ENCODE assay signal across 32 mouse cellular contexts in genomic region chr17:69848306-69848705, GRCm38 (mm10).
A peak's percentile ranks its signal among the peaks of the same experiment; 100 is the strongest.
DNase-seq lines count a peak whose midpoint lies in the region; ATAC-seq and TF ChIP-seq lines count a peak whose summit lies in the region.
"Had no signal": no experiment of that assay in that cellular context is flagged by ENCODE, and none has a peak within 500 bp of the region (broad histone marks: within the 10 kb centered on the region; RNA-seq: fewer than 3 reads in every experiment).

No protein-coding gene starts in this region.

- H3K4me1 ChIP-seq in heart, embryonic 11.5 days (ENCODE audit: control insufficient read depth, insufficient read depth, low read length) = no peaks in the 10 kb centered on the region
- no peaks in the 10 kb centered on the region for H3K4me1 ChIP-seq in midbrain, postnatal 0 days (ENCODE audit: insufficient read depth, low read length)
- H3K4me1 ChIP-seq in midbrain, embryonic 13.5 days (replicated peaks) = no peaks in the 10 kb centered on the region
- H3K4me1 ChIP-seq: embryonic facial prominence, embryonic 10.5 days; embryonic facial prominence, embryonic 15.5 days; forebrain, embryonic 12.5 days; intestine, embryonic 15.5 days; limb, embryonic 12.5 days; liver, embryonic 15.5 days; lung, embryonic 15.5 days; neural tube, embryonic 13.5 days had no signal

- TF ChIP-seq CTCF in midbrain, postnatal 0 days (IDR thresholded peaks at IDR 0.05) = no peak

- H3K4me2 ChIP-seq in heart, embryonic 11.5 days = no peak overlapping the region
- H3K4me2 ChIP-seq in midbrain, postnatal 0 days (ENCODE audit: low read depth, low read length, poor library complexity, severe bottlenecking) = no peak overlapping the region
- no peak overlapping the region for H3K4me2 ChIP-seq in midbrain, embryonic 13.5 days (replicated peaks)
- H3K4me2 ChIP-seq: embryonic facial prominence, embryonic 15.5 days; forebrain, embryonic 12.5 days; hindbrain, embryonic 14.5 days; intestine, embryonic 15.5 days; limb, embryonic 12.5 days; liver, embryonic 15.5 days; lung, embryonic 15.5 days; midbrain, embryonic 11.5 days; neural tube, embryonic 13.5 days had no signal

- H3K36me3 ChIP-seq in heart, embryonic 11.5 days (ENCODE audit: control insufficient read depth, insufficient read depth, low read length) = no peaks in the 10 kb centered on the region
- H3K36me3 ChIP-seq in midbrain, postnatal 0 days (ENCODE audit: insufficient read depth, low read length) = no peaks in the 10 kb centered on the region
- H3K36me3 ChIP-seq in midbrain, embryonic 13.5 days = no peaks in the 10 kb centered on the region
- H3K36me3 ChIP-seq: embryonic facial prominence, embryonic 10.5 days; embryonic facial prominence, embryonic 15.5 days; forebrain, embryonic 12.5 days; intestine, embryonic 15.5 days; limb, embryonic 12.5 days; liver, embryonic 15.5 days; lung, embryonic 15.5 days; neural tube, embryonic 13.5 days had no signal

- no peak overlapping the region for H3K27ac ChIP-seq in heart, embryonic 11.5 days (ENCODE audit: low read depth, low read length)
- no peak overlapping the region for H3K27ac ChIP-seq in midbrain, postnatal 0 days (ENCODE audit: low read depth, low read length)
- H3K27ac ChIP-seq in midbrain, embryonic 13.5 days = no peak overlapping the region
- H3K27ac ChIP-seq: embryonic facial prominence, embryonic 10.5 days; embryonic facial prominence, embryonic 15.5 days; forebrain, embryonic 12.5 days; heart, adult 2 months; hindbrain, embryonic 14.5 days; intestine, embryonic 15.5 days; layer of hippocampus, adult 2 months; left cerebral cortex, adult 2 months; limb, embryonic 12.5 days; liver, embryonic 15.5 days; lung, embryonic 15.5 days; neural tube, embryonic 13.5 days had no signal

- no peak for ATAC-seq in heart, embryonic 11.5 days (replicated peaks; ENCODE audit: insufficient number of reproducible peaks, low FRiP score, low TSS enrichment)
- ATAC-seq in midbrain, postnatal 0 days (ENCODE audit: low FRiP score) = no peak
- ATAC-seq in midbrain, embryonic 13.5 days = no peak
- ATAC-seq: intestine, embryonic 15.5 days; Patski had no signal

- no peak overlapping the region for H3K9ac ChIP-seq in heart, embryonic 11.5 days (ENCODE audit: low read depth, low read length)
- H3K9ac ChIP-seq in midbrain, postnatal 0 days (replicated peaks; ENCODE audit: low read length, poor library complexity, severe bottlenecking) = no peak overlapping the region
- H3K9ac ChIP-seq in midbrain, embryonic 13.5 days (replicated peaks) = no peak overlapping the region
- H3K9ac ChIP-seq: embryonic facial prominence, embryonic 15.5 days; forebrain, embryonic 12.5 days; forebrain, postnatal 0 days; hindbrain, embryonic 14.5 days; intestine, embryonic 15.5 days; limb, embryonic 12.5 days; liver, embryonic 15.5 days; lung, embryonic 15.5 days; neural tube, embryonic 13.5 days had no signal

- peak; percentile 27 to 68 for DNase-seq in heart, adult 18-20 months
- DNase-seq in midbrain, postnatal 0 days (ENCODE audit: low spot score) = peak; percentile 11
- peak; percentile 4 to 22 for DNase-seq in gastrocnemius, adult 8-10 months (ENCODE audit: low spot score in 2 of 2)
- DNase-seq in heart, postnatal 14 days = peak; percentile 4 to 7
- DNase-seq in adipocyte (ENCODE audit: low spot score) = no peak
- DNase-seq in urinary bladder, postnatal 14 days (ENCODE audit: low spot score) = no peak
- DNase-seq: cerebellum, adult 8-10 months; cerebellum, postnatal 25 days; forebrain, postnatal 0 days; kidney, adult 2 months; kidney, postnatal 36 days; retina, postnatal 1 day; right cerebral cortex, postnatal 25 days; spleen, adult 18-20 months; thymus, adult 2 months; thymus, postnatal 36 days had no signal

- no peaks in the 10 kb centered on the region for H3K27me3 ChIP-seq in heart, embryonic 11.5 days (ENCODE audit: control insufficient read depth, insufficient read depth, low read length)
- H3K27me3 ChIP-seq in midbrain, postnatal 0 days (ENCODE audit: insufficient read depth, low read length) = no peaks in the 10 kb centered on the region
- no peaks in the 10 kb centered on the region for H3K27me3 ChIP-seq in midbrain, embryonic 13.5 days
- H3K27me3 ChIP-seq: embryonic facial prominence, embryonic 15.5 days; forebrain, embryonic 12.5 days; intestine, embryonic 15.5 days; limb, embryonic 12.5 days; liver, embryonic 15.5 days; lung, embryonic 15.5 days; neural tube, embryonic 13.5 days; Patski had no signal

- intact Hi-C loops in heart, postnatal 14 days (cut with DNase I) = no loop called here

- H3K9me3 ChIP-seq in heart, embryonic 11.5 days (replicated peaks; ENCODE audit: control insufficient read depth, low read length) = no peaks in the 10 kb centered on the region
- H3K9me3 ChIP-seq in midbrain, postnatal 0 days (ENCODE audit: low read length) = no peaks in the 10 kb centered on the region
- H3K9me3 ChIP-seq in midbrain, embryonic 13.5 days = no peaks in the 10 kb centered on the region
- H3K9me3 ChIP-seq: embryonic facial prominence, embryonic 10.5 days; embryonic facial prominence, embryonic 15.5 days; forebrain, embryonic 12.5 days; intestine, embryonic 15.5 days; limb, embryonic 12.5 days; liver, embryonic 15.5 days; lung, embryonic 15.5 days; neural tube, embryonic 13.5 days had no signal

- 63% methylated on average over 1 of the region's 1 CpGs for WGBS in heart, embryonic 11.5 days (ENCODE audit: insufficient replicate concordance)
- 73% methylated on average over 1 of the region's 1 CpGs for WGBS in midbrain, postnatal 0 days
- 75% methylated on average over 1 of the region's 1 CpGs for WGBS in midbrain, embryonic 13.5 days

- H3K4me3 ChIP-seq in heart, embryonic 11.5 days (ENCODE audit: low read depth, low read length) = no peak overlapping the region
- H3K4me3 ChIP-seq in midbrain, postnatal 0 days (ENCODE audit: low read depth, low read length) = no peak overlapping the region
- H3K4me3 ChIP-seq in midbrain, embryonic 13.5 days (replicated peaks) = no peak overlapping the region
- H3K4me3 ChIP-seq: embryonic facial prominence, embryonic 10.5 days; embryonic facial prominence, embryonic 15.5 days; forebrain, embryonic 12.5 days; heart, adult 2 months; intestine, embryonic 15.5 days; layer of hippocampus, adult 2 months; left cerebral cortex, adult 2 months; limb, embryonic 12.5 days; liver, embryonic 15.5 days; lung, embryonic 15.5 days; neural tube, embryonic 13.5 days had no signal

Comparison
In these comparisons a context has a peak if more than half of its experiments do, and no peak if none do; other contexts are left out.
1. DNase-seq: peak in heart, adult 18-20 months (2 of 2), midbrain, postnatal 0 days (single experiment), gastrocnemius, adult 8-10 months (2 of 2) and heart, postnatal 14 days (2 of 2); none in adipocyte (single experiment) and urinary bladder, postnatal 14 days (single experiment).